Mouse (Mus musculus): ENCODE data around the gene Tmem86a.

GRCm38 (mm10) chr7:47007818-47008167, 42.6 kb upstream of the Tmem86a start:
- no peak for TF ChIP-seq MAFK (IDR thresholded peaks at IDR 0.05; ENCODE audit: insufficient read depth, low read depth, low read length)
- TF ChIP-seq CHD2 (IDR thresholded peaks at IDR 0.05; ENCODE audit: low read depth, low read length) = no peak
- no peak for TF ChIP-seq HCFC1 (IDR thresholded peaks at IDR 0.05; ENCODE audit: borderline replicate concordance, insufficient read depth, low read length)
